ENCODE assay signal across 8 mouse cellular contexts in genomic region chr17:62687369-62687768, GRCm38 (mm10).
DNase-seq lines count a peak whose midpoint lies in the region; ATAC-seq and TF ChIP-seq lines count a peak whose summit lies in the region.

No protein-coding gene starts in this region.

- WGBS in kidney, postnatal 0 days, result 23% methylated on average over 6 of the region's 6 CpGs
- WGBS in heart, embryonic 16.5 days, result 13% methylated on average over 6 of the region's 6 CpGs

- peak overlapping the region; percentile 39 for H3K4me2 ChIP-seq in kidney, postnatal 0 days (ENCODE audit: low read length)
- peak overlapping the region; percentile 50 for H3K4me2 ChIP-seq in heart, embryonic 16.5 days (ENCODE audit: low read depth, low read length)

- H3K36me3 ChIP-seq in kidney, postnatal 0 days (ENCODE audit: insufficient read depth, low read length), result no peaks in the 10 kb centered on the region
- no peaks in the 10 kb centered on the region for H3K36me3 ChIP-seq in heart, embryonic 16.5 days (ENCODE audit: control insufficient read depth, insufficient read depth)

- H3K4me1 ChIP-seq in kidney, postnatal 0 days (replicated peaks; ENCODE audit: insufficient read depth, low read length), result no peaks in the 10 kb centered on the region
- H3K4me1 ChIP-seq in heart, embryonic 16.5 days (ENCODE audit: control insufficient read depth, insufficient read depth, low read length), result peaks cover 28% of the 10 kb centered on the region

- no peaks in the 10 kb centered on the region for H3K9me3 ChIP-seq in kidney, postnatal 0 days (replicated peaks; ENCODE audit: low read length)
- no peaks in the 10 kb centered on the region for H3K9me3 ChIP-seq in heart, embryonic 16.5 days (replicated peaks; ENCODE audit: control insufficient read depth, low read length)

- no peak for ATAC-seq in kidney, postnatal 0 days (replicated peaks; ENCODE audit: low FRiP score, low read depth)
- 0 out of 2 replicates have a peak, but pooled peaks have one; percentile 14 for ATAC-seq in heart, embryonic 16.5 days (replicated peaks; ENCODE audit: extremely low read depth, insufficient read depth, low FRiP score)
- 0 out of 2 replicates have a peak, but pooled peaks have one; percentile 30 for ATAC-seq in megakaryocyte, adult 5-6 weeks (ENCODE audit: poor library complexity, severe bottlenecking)

- H3K27me3 ChIP-seq in kidney, postnatal 0 days (ENCODE audit: insufficient read depth, low read length), result no peaks in the 10 kb centered on the region
- no peaks in the 10 kb centered on the region for H3K27me3 ChIP-seq in heart, embryonic 16.5 days (ENCODE audit: control insufficient read depth, insufficient read depth, low read length)

- no peak overlapping the region for H3K27ac ChIP-seq in kidney, postnatal 0 days
- H3K27ac ChIP-seq in heart, embryonic 16.5 days (ENCODE audit: low read length), result peak overlapping the region; percentile 22

- H3K4me3 ChIP-seq in kidney, postnatal 0 days (replicated peaks; ENCODE audit: low read depth, low read length), result peak overlapping the region; percentile 6; the same call in 1 of the 2 replicates
- H3K4me3 ChIP-seq in heart, embryonic 16.5 days (ENCODE audit: low read length), result peak overlapping the region; percentile 13; the same call in 1 of the 2 replicates

- TF ChIP-seq CTCF in kidney, postnatal 0 days (IDR thresholded peaks at IDR 0.05; ENCODE audit: low read depth), result no peak

- no peak overlapping the region for H3K9ac ChIP-seq in kidney, postnatal 0 days (ENCODE audit: low read depth, low read length)
- 0 out of 2 replicates have a peak overlapping the region, but pooled peaks have one; percentile 32 for H3K9ac ChIP-seq in heart, embryonic 16.5 days (ENCODE audit: low read length)

- peak; percentile 28 for DNase-seq in kidney, postnatal 0 days (ENCODE audit: low spot score)
- no peak for DNase-seq in kidney, postnatal 4 days
- DNase-seq in R1 (ENCODE audit: low read depth, low spot score), result peak; percentile 59
- no peak for DNase-seq in cerebellum, adult 11 months
- no peak for DNase-seq in spleen, postnatal 4 days (ENCODE audit: low spot score in 2 of 2)
- DNase-seq in kidney, adult 18-20 months, result no peak

Comparison
In these comparisons a context has a peak if more than half of its experiments do, and no peak if none do; other contexts are left out.
1. DNase-seq: peak in kidney, postnatal 0 days (single experiment) and R1 (single experiment); none in kidney, postnatal 4 days (0 of 2), cerebellum, adult 11 months (single experiment), spleen, postnatal 4 days (0 of 2) and kidney, adult 18-20 months (single experiment).